Mouse (Mus musculus) small intestine, adult 2 months (tissue): Measurements from ENCODE around the gene Mrrf.

Experiments used
- CTCF ChIP-seq: fragments of 200-500 bp; IDR thresholded peaks from 2 replicates; pipeline ENCODE4 v1.5.1; 2012; ENCODE audit warnings: low read depth, mild to moderate bottlenecking, control low read depth, inconsistent platforms, low read length, moderate library complexity, mixed read lengths; ENCODE audit not compliant: insufficient replicate concordance, insufficient read length; ENCODE audit errors: extremely low read depth
- POLR2A ChIP-seq: fragments of 200-500 bp; IDR thresholded peaks from 2 replicates; pipeline ENCODE4 v1.6.1; 2012; ENCODE audit warnings: low read depth, mild to moderate bottlenecking, control low read depth, inconsistent platforms, low read length, moderate library complexity

DNA sequence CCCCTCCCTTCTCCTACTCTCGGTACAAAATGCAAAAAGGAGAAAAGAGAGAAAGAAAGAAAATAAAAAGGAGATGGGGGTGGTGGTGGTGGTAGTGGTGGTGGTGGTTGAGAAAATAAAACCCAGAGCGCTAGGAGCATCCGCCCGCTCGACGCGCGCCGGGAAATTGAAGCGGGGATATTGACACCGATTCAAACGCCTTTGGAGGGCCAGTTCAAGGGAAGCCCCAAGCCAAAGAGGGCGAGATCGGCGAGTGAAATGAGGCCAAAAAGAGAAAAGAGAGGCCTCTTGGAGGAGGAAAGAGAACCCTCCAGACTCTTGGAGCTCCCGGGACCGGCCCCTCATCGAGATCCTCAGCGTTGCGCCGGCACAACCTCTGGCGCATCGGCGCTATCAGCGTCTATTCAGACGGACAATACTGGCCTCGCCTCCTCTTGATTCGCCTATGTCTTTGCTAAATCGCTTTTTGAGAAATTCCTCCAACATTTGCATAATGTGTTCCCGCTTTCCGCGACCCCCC, 31.7 kb upstream of the Mrrf start:
- TF ChIP-seq CTCF (no peak), POLR2A (no peak)
